Mouse (Mus musculus): ENCODE measurements around the gene Gm17364.
"Not testable (repeated sequence)": the region's sequence is repeated elsewhere in the genome, so short reads cannot be mapped to it uniquely, and the experiment has no call there.

Gm17364 gene

DNA sequence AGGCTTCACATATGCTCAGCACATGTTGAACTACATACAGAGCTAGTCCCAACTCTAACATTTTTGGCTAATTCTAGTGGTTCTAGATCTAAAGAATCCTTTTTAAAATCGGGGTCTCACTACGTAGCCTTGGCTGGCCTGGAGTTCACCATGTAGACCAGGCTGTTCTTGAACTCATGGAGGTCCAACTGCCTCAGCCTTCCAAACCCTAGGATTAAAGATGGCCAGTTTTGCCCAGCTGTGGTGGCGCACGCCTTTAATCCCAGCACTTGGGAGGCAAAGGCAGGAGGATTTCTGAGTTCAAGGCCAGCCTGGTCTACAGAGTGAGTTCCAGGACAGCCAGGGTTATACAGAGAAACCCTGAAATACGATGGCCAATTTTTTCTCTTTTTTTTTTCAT is 22.5 kb downstream of the Gm17364 start:
- not testable (repeated sequence) for DNase-seq

- DNase-seq = peak in 1 of 2 experiments; percentile 61
Measured at GRCm38 (mm10) chr13:41250318-41250981, 23.3 kb downstream of the Gm17364 start.

DNA sequence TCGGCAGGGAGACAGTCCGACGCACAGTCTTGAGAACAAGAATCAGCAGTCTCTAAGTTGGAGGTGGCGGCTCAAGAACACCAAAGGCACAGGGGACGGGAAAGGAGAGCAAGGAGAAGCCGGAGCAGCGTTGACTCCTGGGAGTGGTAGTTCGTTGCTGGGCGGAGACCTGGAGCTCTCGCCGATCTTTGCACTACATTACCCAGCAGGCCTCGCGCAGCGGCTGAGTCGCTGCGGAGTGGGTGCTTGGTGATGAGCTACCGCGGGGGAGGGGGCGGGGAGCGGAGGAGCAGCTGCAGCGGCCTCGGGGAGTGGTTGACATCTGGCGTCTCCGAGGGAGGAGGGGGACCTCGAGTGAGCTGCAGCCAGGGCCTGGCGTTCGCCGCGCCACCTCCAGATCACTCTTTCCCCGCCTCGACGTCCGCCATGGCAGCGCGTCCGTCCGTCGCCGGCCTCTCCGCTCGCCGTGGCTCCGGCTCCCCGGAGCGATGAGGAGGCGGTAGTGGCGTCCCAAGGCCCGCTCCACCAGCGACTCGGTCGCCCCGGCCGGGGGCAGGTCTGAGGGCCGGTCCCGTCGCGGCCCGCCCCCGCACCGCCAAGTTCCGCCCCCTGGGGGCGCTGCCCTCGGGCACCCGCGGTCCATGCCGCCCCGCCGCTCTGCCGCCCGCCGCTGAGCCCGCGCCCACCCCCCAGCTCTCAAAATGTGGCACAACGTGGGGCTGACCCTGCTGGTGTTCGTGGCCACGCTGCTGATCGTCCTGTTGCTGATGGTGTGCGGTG is 24.0 kb downstream of the Gm17364 start, which contains the start of gene Smim13:
TSS of gene Smim13 (plus strand) at position 307 of the 780 bp plus-strand sequence.
- DNase-seq = peak; percentile 91 to 94

- DNase-seq = no peak
Measured at GRCm38 (mm10) chr13:41248751-41249520, 24.8 kb downstream of the Gm17364 start.

DNA sequence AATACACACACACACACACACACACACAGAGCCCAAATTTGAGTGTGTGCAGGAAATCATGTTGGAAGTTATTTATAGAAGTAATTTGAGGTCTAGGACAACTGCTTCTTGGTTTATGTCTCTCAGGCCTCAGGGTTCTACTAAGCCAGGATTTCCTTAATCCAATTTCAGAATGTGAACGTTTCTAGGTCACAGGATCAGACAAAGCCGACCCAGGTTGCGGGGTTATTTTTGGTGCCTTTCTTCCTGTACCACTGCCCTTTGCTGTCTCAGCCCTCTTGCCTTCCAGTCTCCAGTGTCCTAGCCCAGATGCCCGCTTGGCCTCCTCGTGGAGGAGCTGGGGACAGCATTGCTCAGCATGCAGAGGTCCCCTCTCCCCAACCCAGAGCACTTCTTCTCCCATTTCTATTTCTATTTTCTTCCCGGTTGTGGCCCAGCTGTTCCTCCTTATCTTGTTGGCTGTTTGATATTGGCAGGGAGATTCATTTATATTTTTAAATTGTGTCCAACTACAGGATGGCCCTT is 29.4 kb downstream of the Gm17364 start:
- no peak for DNase-seq

GRCm38 (mm10) chr13:41241557-41241956 is 32.2 kb downstream of the Gm17364 start:
- DNase-seq = no peak

DNA sequence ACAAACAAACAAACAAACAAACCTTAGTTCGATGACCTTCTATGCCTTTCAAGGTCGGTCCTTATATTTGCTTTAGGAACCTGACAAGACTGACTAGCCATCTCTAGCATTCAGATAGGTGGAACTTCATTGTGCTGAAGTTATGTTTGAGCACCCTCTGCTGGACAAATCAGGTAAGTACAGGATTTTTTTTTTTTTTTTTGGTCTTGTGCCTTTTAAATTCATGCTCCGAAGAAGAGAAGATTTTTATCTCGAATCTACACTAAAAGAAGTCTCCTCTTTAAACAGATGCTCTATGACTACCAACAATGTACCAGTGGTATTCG is 35.0 kb downstream of the Gm17364 start:
- DNase-seq = no peak

DNA sequence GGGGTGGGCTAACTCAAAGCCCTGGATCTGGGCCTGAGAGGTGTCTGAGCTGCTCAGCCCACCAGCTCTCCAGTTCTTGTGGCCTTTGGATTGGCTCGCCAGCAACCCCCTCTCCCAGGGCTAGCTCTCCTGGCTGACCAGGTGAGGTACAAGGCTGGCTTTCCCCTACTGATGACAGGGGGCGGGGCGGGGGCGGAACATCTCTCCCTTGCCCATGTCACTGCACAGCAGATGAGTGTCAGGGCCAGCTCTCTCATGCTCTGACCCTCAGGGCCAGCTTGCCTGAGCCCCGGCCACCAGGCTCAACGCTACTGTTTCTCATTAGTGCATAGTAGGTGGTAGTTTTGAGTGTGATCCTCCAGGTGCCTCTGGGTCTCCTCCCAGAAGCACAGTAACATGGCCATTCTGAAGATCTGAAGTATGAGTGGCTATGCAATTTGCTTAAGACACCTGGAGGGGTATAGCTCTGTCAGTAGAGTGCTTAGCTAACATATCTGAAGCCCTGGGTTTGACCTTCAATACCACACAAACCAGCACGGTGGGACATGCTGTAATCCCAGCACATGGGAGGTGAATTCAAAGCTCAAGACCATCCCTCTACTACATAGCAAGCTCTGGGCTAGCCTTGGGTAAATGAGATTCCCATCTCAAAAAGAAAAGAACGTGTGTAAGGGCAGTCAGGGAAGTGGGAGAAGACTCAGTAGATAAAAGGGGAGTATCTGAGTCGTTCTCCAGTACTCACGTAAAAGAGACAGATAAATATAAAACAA is 35.6 kb downstream of the Gm17364 start:
- DNase-seq = no peak

GRCm38 (mm10) chr13:41235845-41236741 is 37.7 kb downstream of the Gm17364 start:
- DNase-seq = no peak

DNA sequence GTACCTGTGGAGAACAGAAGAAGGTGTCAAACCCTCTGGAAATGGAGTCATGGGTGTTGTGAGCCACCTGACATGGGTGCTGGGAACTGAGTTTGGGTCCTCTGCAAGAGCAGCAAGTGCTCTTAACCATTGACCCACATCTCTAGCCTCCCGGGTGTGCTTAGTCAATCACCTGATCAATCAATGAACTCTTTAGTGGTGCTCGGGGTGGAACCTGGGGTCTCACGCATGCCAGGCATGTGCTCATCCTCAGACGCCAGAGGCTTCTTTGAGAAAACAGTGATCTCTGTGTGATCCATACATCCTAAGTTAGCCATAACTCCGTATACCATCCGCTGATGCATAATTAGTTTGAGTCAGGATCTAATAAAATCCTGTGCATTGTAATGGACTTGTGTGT is 38.6 kb downstream of the Gm17364 start:
- DNase-seq = no peak

DNA sequence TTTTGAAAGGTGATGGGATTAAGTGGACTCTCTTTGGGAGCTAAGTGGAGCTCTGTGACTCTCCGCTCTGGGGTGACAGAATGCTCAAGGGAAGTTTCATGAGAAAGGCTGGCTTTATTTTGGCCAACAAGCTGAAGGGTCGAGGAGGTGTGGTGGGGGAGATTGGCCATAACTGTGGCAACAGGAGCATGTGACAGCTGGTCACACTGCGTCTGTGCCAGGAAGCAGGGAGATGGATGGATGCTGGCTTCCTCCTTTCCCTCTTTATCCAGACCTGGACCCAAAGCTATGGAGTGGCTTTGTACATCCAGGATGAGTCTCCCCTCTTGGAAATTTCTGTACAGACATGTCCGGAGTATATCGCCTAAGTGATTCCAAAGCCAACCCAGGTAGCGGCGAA is 40.5 kb downstream of the Gm17364 start:
- DNase-seq = no peak

GRCm38 (mm10) chr13:41232209-41232608 is 41.6 kb downstream of the Gm17364 start:
- peak in 1 of 2 experiments; percentile 43 for DNase-seq

DNA sequence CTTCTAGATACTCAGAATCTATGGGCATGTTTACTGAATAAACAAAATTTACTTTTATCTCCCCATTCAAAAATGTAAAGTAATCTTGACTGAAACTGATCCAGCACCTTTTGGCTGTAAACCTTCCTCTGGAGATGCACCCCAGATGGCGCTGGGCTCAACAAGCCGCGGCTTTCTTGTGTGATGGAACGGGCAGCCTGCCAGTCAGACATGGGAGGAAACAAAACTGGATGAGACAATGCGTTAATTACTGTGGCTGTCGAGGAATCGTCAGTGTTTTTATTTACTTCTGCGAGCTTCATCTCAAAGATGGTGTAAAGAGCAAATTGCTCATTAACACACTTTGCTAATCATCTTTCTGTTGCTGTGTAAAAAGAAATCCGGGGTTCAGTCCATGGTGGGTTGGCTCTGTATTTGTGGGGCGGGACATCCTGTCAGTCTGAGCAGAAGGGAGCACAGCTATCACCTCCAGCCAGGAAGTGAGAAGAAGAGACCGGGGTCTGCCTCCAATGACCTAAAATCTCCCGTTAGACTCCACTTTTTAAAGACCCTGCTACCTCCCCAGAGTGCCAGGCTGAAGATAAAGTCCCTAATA is 42.3 kb downstream of the Gm17364 start:
- peak; percentile 68 to 86 for DNase-seq

GRCm38 (mm10) chr13:41230256-41230655 is 43.5 kb downstream of the Gm17364 start:
- DNase-seq = no peak

- no peak for DNase-seq
Measured at GRCm38 (mm10) chr13:41228060-41228459, 45.7 kb downstream of the Gm17364 start.

DNA sequence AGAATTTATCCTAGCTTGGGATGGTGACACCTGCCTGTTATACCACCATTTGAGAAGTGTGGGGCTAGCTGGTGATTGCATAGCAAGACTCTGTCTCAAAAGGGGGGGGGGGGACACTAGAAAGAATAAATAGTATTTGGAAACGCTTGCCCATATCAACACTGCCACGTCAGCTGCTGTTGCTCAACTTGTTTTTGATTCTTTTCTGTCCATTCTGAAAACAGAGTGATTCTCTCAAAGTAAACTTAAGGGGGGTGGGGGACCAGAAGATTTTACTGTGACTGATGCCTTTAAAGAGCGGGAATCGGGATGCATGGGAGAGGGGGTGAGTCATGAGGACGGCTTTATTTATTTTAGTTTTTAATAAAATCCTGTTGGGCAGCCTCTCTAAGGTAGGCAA is 47.3 kb downstream of the Gm17364 start:
- DNase-seq = no peak

Measured in cerebellum, postnatal 25 days (tissue).